Mouse (Mus musculus): Measurements from ENCODE around the gene Mien1. TPM values are rescaled to one million over a fixed set of nuclear protein-coding genes. Genes with fewer than 3 reads are reported as not detected.

The Mien1 gene
- polyA plus RNA-seq, 2 experiments, result 48.5 to 86.8 TPM

DNA sequence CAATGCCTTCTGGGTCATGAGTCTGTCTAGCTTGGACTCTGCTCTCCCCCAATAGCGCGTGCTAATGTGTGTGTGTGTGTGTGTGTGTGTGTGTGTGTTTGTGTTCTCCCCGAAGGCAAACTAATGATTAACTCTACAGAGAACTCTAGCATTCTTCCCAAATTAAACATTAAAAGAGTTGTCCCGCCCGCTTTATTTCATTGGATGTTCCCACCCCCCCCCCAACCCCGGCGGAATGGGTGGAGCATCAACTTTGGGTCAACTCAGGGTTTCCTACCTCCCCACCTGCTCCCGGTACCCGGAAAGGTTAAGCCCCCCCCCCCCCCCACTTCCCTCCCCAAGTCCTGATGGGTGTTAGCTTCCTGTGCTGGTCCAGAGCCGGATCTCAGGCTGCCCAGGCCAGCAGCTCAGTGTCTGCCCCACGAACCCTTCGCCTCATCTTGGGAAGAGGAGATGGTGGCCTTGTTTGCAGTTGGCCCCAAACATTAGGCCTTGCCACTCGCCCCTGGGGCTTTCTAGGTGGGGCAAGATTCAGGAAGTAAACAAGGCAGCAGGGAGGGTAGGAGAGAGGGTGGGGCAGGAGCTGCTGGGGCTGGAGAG, 9.5 kb upstream of the Mien1 start:
- 30% methylated on average over 13 of the region's 13 CpGs for WGBS
- Histone ChIP-seq H3K4me3 (replicated peaks; ENCODE audit: low read length) (no peak overlapping the region), H3K27ac (replicated peaks; ENCODE audit: low read depth, low read length) (no peak overlapping the region), H3K27me3 (ENCODE audit: control insufficient read depth, insufficient read depth, low read length) (peaks cover 13% of the 10 kb centered on the region; the same call in 1 of the 2 replicates), H3K4me2 (replicated peaks; ENCODE audit: low read depth, low read length, severe bottlenecking) (peak overlapping the region; percentile 24; the same call in 1 of the 2 replicates), H3K4me1 (ENCODE audit: control insufficient read depth, insufficient read depth, low read length) (peaks cover 7% of the 10 kb centered on the region; the same call in 1 of the 2 replicates), H3K9ac (ENCODE audit: low read depth, low read length, severe bottlenecking) (no peak overlapping the region), H3K9me3 (ENCODE audit: control insufficient read depth, low read length) (no peaks in the 10 kb centered on the region), H3K36me3 (ENCODE audit: control insufficient read depth, insufficient read depth, low read length) (no peaks in the 10 kb centered on the region)
- TF ChIP-seq POLR2A (IDR thresholded peaks at IDR 0.05; ENCODE audit: borderline replicate concordance, extremely low read depth, insufficient read depth, insufficient read length), result no peak
- DNase-seq (ENCODE audit: low spot score) (no peak), ATAC-seq (ENCODE audit: low FRiP score, low read depth) (no peak)

DNA sequence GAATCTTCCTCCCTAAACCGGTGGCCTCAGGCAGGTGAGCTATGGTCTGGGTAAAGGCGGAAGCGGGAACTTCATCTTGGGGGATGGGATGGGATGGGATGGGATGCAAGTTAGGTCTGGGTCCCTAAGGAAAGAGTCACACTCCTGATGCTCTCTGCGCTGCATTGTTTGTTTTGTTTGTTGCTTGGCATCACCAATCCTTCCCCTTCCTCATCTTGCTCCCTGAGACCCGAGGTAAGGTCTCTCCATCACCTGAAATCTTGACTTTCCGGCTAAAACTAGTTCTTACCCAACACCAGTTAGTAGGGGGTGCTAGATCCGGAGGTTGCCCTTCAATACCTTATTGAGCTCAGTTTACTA, 8.7 kb upstream of the Mien1 start:
- H3K9ac ChIP-seq (ENCODE audit: low read depth, low read length, severe bottlenecking), result no peak overlapping the region
- peak overlapping the region; percentile 24 for H3K4me2 ChIP-seq (replicated peaks; ENCODE audit: low read depth, low read length, severe bottlenecking)

DNA sequence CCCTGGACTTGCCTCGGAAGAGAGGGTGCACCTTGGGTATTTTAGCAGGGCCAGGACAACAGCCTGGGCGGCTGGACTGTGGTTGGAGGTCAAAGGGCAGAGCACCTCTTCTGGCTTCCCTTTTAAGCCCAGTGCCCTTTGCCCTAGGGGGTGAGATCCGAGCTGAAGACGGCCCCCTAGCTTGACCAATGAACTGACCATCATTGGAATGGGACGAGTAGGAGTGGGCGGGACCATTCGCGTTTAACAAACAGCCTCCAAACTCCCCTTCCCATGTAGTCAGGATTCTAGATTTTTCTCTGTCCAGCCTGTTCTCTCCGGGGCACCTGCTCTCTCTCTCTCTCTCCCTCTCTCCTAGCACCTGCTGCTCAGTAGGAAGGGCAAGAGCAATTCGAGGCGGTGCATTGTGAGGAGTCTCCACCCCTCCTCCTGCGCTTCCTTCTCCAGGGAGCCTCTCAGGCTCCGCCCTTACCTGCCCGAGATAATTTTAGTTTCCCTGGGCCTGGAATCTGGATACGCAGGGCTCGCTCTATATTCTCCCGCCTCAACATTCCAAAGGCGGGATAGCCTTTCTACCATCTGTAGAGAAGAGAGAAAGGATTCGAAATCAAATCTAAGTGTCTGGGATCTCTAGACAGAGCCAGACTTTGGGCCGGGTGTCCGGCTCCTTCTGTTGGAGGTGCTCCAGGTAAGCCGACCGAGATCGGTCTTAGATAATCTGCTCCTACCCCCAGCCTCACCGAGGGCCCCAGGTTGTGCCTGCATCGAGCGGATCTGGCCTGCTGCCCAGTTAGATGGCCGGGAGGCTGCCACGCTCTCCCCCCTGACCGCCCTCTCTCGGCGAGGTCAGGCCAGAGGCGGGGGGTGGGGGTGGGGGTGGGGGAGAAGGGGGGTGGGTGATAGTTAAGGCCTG, 8.0 kb upstream of the Mien1 start:
- peak overlapping the region; percentile 22 for H3K4me3 ChIP-seq (replicated peaks; ENCODE audit: low read length)
- H3K36me3 ChIP-seq (ENCODE audit: control insufficient read depth, insufficient read depth, low read length), result no peaks in the 10 kb centered on the region
- no peak overlapping the region for H3K27ac ChIP-seq (replicated peaks; ENCODE audit: low read depth, low read length)
- DNase-seq (ENCODE audit: low spot score) (no peak), ATAC-seq (ENCODE audit: low FRiP score, low read depth) (no peak)
- H3K27me3 ChIP-seq (ENCODE audit: control insufficient read depth, insufficient read depth, low read length), result peaks cover 13% of the 10 kb centered on the region; the same call in 1 of the 2 replicates
- H3K9ac ChIP-seq (ENCODE audit: low read depth, low read length, severe bottlenecking), result peak overlapping the region; percentile 25; the same call in 1 of the 2 replicates
- H3K4me2 ChIP-seq (replicated peaks; ENCODE audit: low read depth, low read length, severe bottlenecking), result peak overlapping the region; percentile 24
- TF ChIP-seq POLR2A (IDR thresholded peaks at IDR 0.05; ENCODE audit: borderline replicate concordance, extremely low read depth, insufficient read depth, insufficient read length), result no peak
- H3K9me3 ChIP-seq (ENCODE audit: control insufficient read depth, low read length), result no peaks in the 10 kb centered on the region
- peaks cover 7% of the 10 kb centered on the region; the same call in 1 of the 2 replicates for H3K4me1 ChIP-seq (ENCODE audit: control insufficient read depth, insufficient read depth, low read length)
- WGBS, result 4% methylated on average over 32 of the region's 33 CpGs

More for the DNA sequence above, 8.7 kb upstream of the Mien1 start:
- no peak overlapping the region for H3K27ac ChIP-seq (replicated peaks; ENCODE audit: low read depth, low read length)
- peaks cover 13% of the 10 kb centered on the region; the same call in 1 of the 2 replicates for H3K27me3 ChIP-seq (ENCODE audit: control insufficient read depth, insufficient read depth, low read length)
- DNase-seq (ENCODE audit: low spot score) (no peak), ATAC-seq (ENCODE audit: low FRiP score, low read depth) (no peak)
- 13% methylated on average over 7 of the region's 7 CpGs for WGBS
- no peaks in the 10 kb centered on the region for H3K36me3 ChIP-seq (ENCODE audit: control insufficient read depth, insufficient read depth, low read length)
- peaks cover 7% of the 10 kb centered on the region; the same call in 1 of the 2 replicates for H3K4me1 ChIP-seq (ENCODE audit: control insufficient read depth, insufficient read depth, low read length)
- TF ChIP-seq POLR2A (IDR thresholded peaks at IDR 0.05; ENCODE audit: borderline replicate concordance, extremely low read depth, insufficient read depth, insufficient read length), result no peak
- peak overlapping the region; percentile 22 for H3K4me3 ChIP-seq (replicated peaks; ENCODE audit: low read length)
- no peaks in the 10 kb centered on the region for H3K9me3 ChIP-seq (ENCODE audit: control insufficient read depth, low read length)

GRCm38 (mm10) chr11:98446213-98446561, 7.4 kb upstream of the Mien1 start, which contains the start of gene Grb7:
TSS of gene Grb7 (plus strand) at chr11:98446394.
- Histone ChIP-seq H3K4me2 (replicated peaks; ENCODE audit: low read depth, low read length, severe bottlenecking) (peak within 1 kb of the TSS; percentile 24), H3K9ac (ENCODE audit: low read depth, low read length, severe bottlenecking) (peak within 1 kb of the TSS; percentile 25; the same call in 1 of the 2 replicates), H3K4me1 (ENCODE audit: control insufficient read depth, insufficient read depth, low read length) (peaks cover 7% of the 10 kb centered on the region; the same call in 1 of the 2 replicates), H3K9me3 (ENCODE audit: control insufficient read depth, low read length) (no peaks in the 10 kb centered on the region), H3K36me3 (ENCODE audit: control insufficient read depth, insufficient read depth, low read length) (no peaks in the 10 kb centered on the region), H3K4me3 (replicated peaks; ENCODE audit: low read length) (peak within 1 kb of the TSS; percentile 22), H3K27ac (replicated peaks; ENCODE audit: low read depth, low read length) (no peak within 1 kb of the TSS), H3K27me3 (ENCODE audit: control insufficient read depth, insufficient read depth, low read length) (peaks cover 13% of the 10 kb centered on the region; the same call in 1 of the 2 replicates)
- DNase-seq (ENCODE audit: low spot score) (no peak), ATAC-seq (ENCODE audit: low FRiP score, low read depth) (no peak)
- 4% methylated on average over 5 of the region's 5 CpGs for WGBS
- TF ChIP-seq POLR2A (IDR thresholded peaks at IDR 0.05; ENCODE audit: borderline replicate concordance, extremely low read depth, insufficient read depth, insufficient read length), result no peak

GRCm38 (mm10) chr11:98445679-98446078, 6.9 kb upstream of the Mien1 start:
- H3K4me3 ChIP-seq (replicated peaks; ENCODE audit: low read length), result no peak overlapping the region
- no peaks in the 10 kb centered on the region for H3K36me3 ChIP-seq (ENCODE audit: control insufficient read depth, insufficient read depth, low read length)
- TF ChIP-seq POLR2A (IDR thresholded peaks at IDR 0.05; ENCODE audit: borderline replicate concordance, extremely low read depth, insufficient read depth, insufficient read length), result no peak
- no peak overlapping the region for H3K9ac ChIP-seq (ENCODE audit: low read depth, low read length, severe bottlenecking)
- no peak for DNase-seq (ENCODE audit: low spot score)
- H3K27ac ChIP-seq (replicated peaks; ENCODE audit: low read depth, low read length), result no peak overlapping the region
- ATAC-seq (ENCODE audit: low FRiP score, low read depth), result no peak
- no peak overlapping the region for H3K4me2 ChIP-seq (replicated peaks; ENCODE audit: low read depth, low read length, severe bottlenecking)
- peaks cover 7% of the 10 kb centered on the region; the same call in 1 of the 2 replicates for H3K4me1 ChIP-seq (ENCODE audit: control insufficient read depth, insufficient read depth, low read length)
- H3K27me3 ChIP-seq (ENCODE audit: control insufficient read depth, insufficient read depth, low read length), result peaks cover 13% of the 10 kb centered on the region; the same call in 1 of the 2 replicates
- no peaks in the 10 kb centered on the region for H3K9me3 ChIP-seq (ENCODE audit: control insufficient read depth, low read length)
- 37% methylated on average over 4 of the region's 4 CpGs for WGBS
